Mouse (Mus musculus) limb, embryonic 11.5 days (tissue): ENCODE results near the gene Ncbp2. TPM values are rescaled to one million over a fixed set of nuclear protein-coding genes. Genes with fewer than 3 reads are reported as not detected.

ENCODE experiments used
- ATAC-seq: fragments of 200-750 bp; cut with Nextera tagmentation; 2 replicates; pipeline ENCODE4 v1.8.0; 2017; ENCODE audit warnings: low read depth; ENCODE audit not compliant: insufficient number of reproducible peaks, low FRiP score, low TSS enrichment
- DNase-seq: peaks from one replicate; pipeline ENCODE4 v3.0.0-alpha.2; 2015; ENCODE audit warnings: low spot score
- H3K27ac ChIP-seq: fragments of 300-500 bp; sonication (generic); replicated peaks from 2 replicates; pipeline ENCODE4 v1.5.1; 2014; ENCODE audit warnings: low read depth, mild to moderate bottlenecking, low read length
- H3K27me3 ChIP-seq: fragments of 300-500 bp; sonication (generic); 2 replicates; pipeline ENCODE4 v1.6.1; 2014; ENCODE audit warnings: mild to moderate bottlenecking, low read length, mixed read lengths; ENCODE audit not compliant: control insufficient read depth, insufficient read depth
- H3K36me3 ChIP-seq: fragments of 300-500 bp; sonication (generic); 2 replicates; pipeline ENCODE4 v1.6.1; 2014; ENCODE audit warnings: mild to moderate bottlenecking, low read length, moderate library complexity, mixed read lengths; ENCODE audit not compliant: control insufficient read depth, insufficient read depth
- H3K4me1 ChIP-seq: fragments of 300-500 bp; sonication (generic); 2 replicates; pipeline ENCODE4 v1.6.1; 2014; ENCODE audit warnings: low read length, mixed read lengths; ENCODE audit not compliant: control insufficient read depth, insufficient read depth
- H3K4me2 ChIP-seq: fragments of 300-500 bp; sonication (generic); 2 replicates; pipeline ENCODE4 v1.6.1; 2014; ENCODE audit warnings: low read depth, mild to moderate bottlenecking, moderate library complexity; ENCODE audit not compliant: severe bottlenecking
- H3K4me3 ChIP-seq: fragments of 300-500 bp; sonication (generic); 2 replicates; pipeline ENCODE4 v1.5.1; 2014; ENCODE audit warnings: low read depth, low read length
- H3K9ac ChIP-seq: fragments of 300-500 bp; sonication (generic); 2 replicates; pipeline ENCODE4 v1.6.1; 2014; ENCODE audit warnings: mild to moderate bottlenecking, low read length
- H3K9me3 ChIP-seq: fragments of 300-500 bp; sonication (generic); 2 replicates; pipeline ENCODE4 v1.6.1; 2016; ENCODE audit warnings: low read length; ENCODE audit not compliant: control insufficient read depth
- WGBS: fragments of 180-500 bp; shearing (Covaris S2); extraction: QIAGEN DNeasy Blood & Tissue Kit; methylation state at CpG from one replicate; pipeline ENCODE4 v1.1.7; 2014; 5-methylcytosine and 5-hydroxymethylcytosine counted together
- polyA plus RNA-seq: library from polyadenylated mRNA; unstranded; fragments of >200 nt; fragmentation: Nextera tagmentation; extraction: Ambion mirVana; gene quantifications from 2 replicates; pipeline ENCODE4 v1.2.1, GENCODE M21; 2014

Ncbp2 gene
- polyA plus RNA-seq, 1 experiment from 2014 or later, result 160 TPM

GRCm38 (mm10) chr16:31975258-31975657 is 26.9 kb downstream of the Ncbp2 start:
- no peaks in the 10 kb centered on the region for H3K9me3 ChIP-seq
- no peaks in the 10 kb centered on the region for H3K27me3 ChIP-seq
- H3K4me2 ChIP-seq, result no peak overlapping the region
- DNase-seq, result no peak
- no peak overlapping the region for H3K4me3 ChIP-seq
- 88% methylated on average over 4 of the region's 4 CpGs for WGBS
- H3K27ac ChIP-seq, result no peak overlapping the region
- peaks cover 17% of the 10 kb centered on the region; the same call in 1 of the 2 replicates for H3K36me3 ChIP-seq
- no peak overlapping the region for H3K9ac ChIP-seq
- H3K4me1 ChIP-seq, result no peaks in the 10 kb centered on the region
- no peak for ATAC-seq

- Histone ChIP-seq H3K27ac (no peak overlapping the region), H3K36me3 (peaks cover 9% of the 10 kb centered on the region; the same call in 1 of the 2 replicates), H3K9ac (no peak overlapping the region), H3K27me3 (no peaks in the 10 kb centered on the region), H3K4me2 (no peak overlapping the region), H3K9me3 (no peaks in the 10 kb centered on the region), H3K4me1 (no peaks in the 10 kb centered on the region), H3K4me3 (no peak overlapping the region)
- 94% methylated on average over 3 of the region's 3 CpGs for WGBS
- DNase-seq, result no peak
- ATAC-seq, result no peak
These were observed 31.2 kb downstream of the Ncbp2 start for GRCm38 (mm10) chr16:31979501-31979900.

GRCm38 (mm10) chr16:31980946-31981345 is 32.6 kb downstream of the Ncbp2 start:
- 80% methylated on average over 5 of the region's 5 CpGs for WGBS
- no peak overlapping the region for H3K4me2 ChIP-seq
- H3K9me3 ChIP-seq, result no peaks in the 10 kb centered on the region
- no peak overlapping the region for H3K9ac ChIP-seq
- no peaks in the 10 kb centered on the region for H3K4me1 ChIP-seq
- H3K36me3 ChIP-seq, result peaks cover 9% of the 10 kb centered on the region; the same call in 1 of the 2 replicates
- ATAC-seq (no peak), DNase-seq (no peak)
- no peak overlapping the region for H3K4me3 ChIP-seq
- no peaks in the 10 kb centered on the region for H3K27me3 ChIP-seq
- H3K27ac ChIP-seq, result no peak overlapping the region

GRCm38 (mm10) chr16:31992039-31992438 is 43.7 kb downstream of the Ncbp2 start:
- ATAC-seq (no peak), DNase-seq (no peak)
- H3K4me3 ChIP-seq, result no peak overlapping the region
- WGBS, result 53% methylated on average over 1 of the region's 1 CpGs
- H3K27ac ChIP-seq, result no peak overlapping the region
- no peak overlapping the region for H3K9ac ChIP-seq
- no peaks in the 10 kb centered on the region for H3K4me1 ChIP-seq
- no peak overlapping the region for H3K4me2 ChIP-seq
- H3K27me3 ChIP-seq, result no peaks in the 10 kb centered on the region
- no peaks in the 10 kb centered on the region for H3K9me3 ChIP-seq
- peaks cover 2% of the 10 kb centered on the region; the same call in 1 of the 2 replicates for H3K36me3 ChIP-seq

- 95% methylated on average over 4 of the region's 4 CpGs for WGBS
- no peak overlapping the region for H3K4me3 ChIP-seq
- H3K27me3 ChIP-seq, result no peaks in the 10 kb centered on the region
- DNase-seq (no peak), ATAC-seq (no peak)
- H3K36me3 ChIP-seq, result no peaks in the 10 kb centered on the region
- H3K9me3 ChIP-seq, result no peaks in the 10 kb centered on the region
- H3K9ac ChIP-seq, result no peak overlapping the region
- no peaks in the 10 kb centered on the region for H3K4me1 ChIP-seq
- no peak overlapping the region for H3K4me2 ChIP-seq
- H3K27ac ChIP-seq, result no peak overlapping the region
These were observed 44.9 kb downstream of the Ncbp2 start for GRCm38 (mm10) chr16:31993195-31993594.

GRCm38 (mm10) chr16:31993946-31994345 is 45.6 kb downstream of the Ncbp2 start:
- Histone ChIP-seq H3K36me3 (no peaks in the 10 kb centered on the region), H3K27ac (no peak overlapping the region), H3K9ac (no peak overlapping the region), H3K27me3 (no peaks in the 10 kb centered on the region), H3K4me1 (no peaks in the 10 kb centered on the region), H3K9me3 (no peaks in the 10 kb centered on the region), H3K4me2 (no peak overlapping the region), H3K4me3 (no peak overlapping the region)
- ATAC-seq, result no peak
- DNase-seq, result no peak

GRCm38 (mm10) chr16:31996371-31996770 is 48.1 kb downstream of the Ncbp2 start:
- no peak overlapping the region for H3K4me2 ChIP-seq
- H3K36me3 ChIP-seq, result no peaks in the 10 kb centered on the region
- WGBS, result 90% methylated on average over 5 of the region's 5 CpGs
- H3K4me1 ChIP-seq, result 0 out of 2 replicates have a peak, but pooled peaks cover under 1% of the 10 kb centered on the region
- DNase-seq (no peak), ATAC-seq (no peak)
- H3K9me3 ChIP-seq, result no peaks in the 10 kb centered on the region
- H3K27me3 ChIP-seq, result no peaks in the 10 kb centered on the region
- no peak overlapping the region for H3K27ac ChIP-seq
- no peak overlapping the region for H3K4me3 ChIP-seq
- H3K9ac ChIP-seq, result no peak overlapping the region

- Histone ChIP-seq H3K27me3 (no peaks in the 10 kb centered on the region), H3K4me1 (peaks cover 14% of the 10 kb centered on the region), H3K9ac (peak within 1 kb of the TSS; percentile 91), H3K9me3 (no peaks in the 10 kb centered on the region), H3K4me3 (peak within 1 kb of the TSS; percentile 98), H3K36me3 (no peaks in the 10 kb centered on the region), H3K4me2 (peak within 1 kb of the TSS; percentile 84), H3K27ac (peak within 1 kb of the TSS; percentile 74)
- ATAC-seq (peak; percentile 87), DNase-seq (peak; percentile 90)
- WGBS, result 1% methylated on average over 65 of the region's 66 CpGs
These were observed 54.5 kb downstream of the Ncbp2 start, which contains the start of gene Senp5 for GRCm38 (mm10) chr16:32002509-32003477. Senp5 (minus strand) TSS chr16:32003287.
